Mouse (Mus musculus) cerebellum, adult 8-10 months (tissue): Measurements from ENCODE around the gene Ruvbl1.
A peak's percentile ranks its signal among the peaks of the same experiment; 100 is the strongest.

ENCODE experiments used
- DNase-seq: peaks from one replicate; pipeline ENCODE4 v3.0.0; 2022

Ruvbl1 gene

DNA sequence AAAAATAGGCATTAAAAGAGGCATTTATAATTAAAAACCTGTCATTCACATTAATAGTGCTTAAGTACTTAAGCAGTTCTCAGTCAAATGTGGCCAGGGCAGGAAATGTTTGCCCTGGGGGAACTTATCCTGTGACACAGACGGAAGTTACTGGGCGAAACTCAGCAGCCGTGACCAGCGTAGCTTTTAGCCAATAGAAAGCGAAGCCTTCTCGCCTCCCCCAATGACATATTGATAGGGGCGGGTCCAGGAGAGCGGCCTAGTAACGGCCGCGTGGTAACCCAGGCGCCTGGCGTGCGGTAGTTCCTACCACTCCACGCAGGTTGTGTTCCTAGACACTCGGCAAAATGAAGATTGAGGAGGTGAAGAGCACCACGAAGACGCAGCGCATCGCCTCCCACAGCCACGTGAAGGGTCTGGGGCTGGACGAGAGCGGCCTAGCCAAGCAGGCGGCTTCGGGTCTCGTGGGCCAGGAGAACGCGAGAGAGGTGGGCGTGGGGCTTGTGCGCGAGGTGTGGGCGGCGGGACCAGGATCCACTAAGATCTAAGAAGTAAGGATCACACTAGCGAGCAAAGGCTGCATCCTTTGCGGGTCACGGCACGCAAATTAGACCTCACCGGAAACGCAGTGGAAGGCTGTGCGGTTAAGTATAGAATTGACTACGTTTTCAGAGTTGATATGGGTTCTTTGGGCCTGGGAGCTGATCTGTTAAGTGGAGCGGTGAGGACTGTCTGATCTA lies at the start of gene Ruvbl1:
Ruvbl1 (plus strand) TSS at position 229 of the 740 bp plus-strand sequence.
- peak; percentile 90 for DNase-seq

DNA sequence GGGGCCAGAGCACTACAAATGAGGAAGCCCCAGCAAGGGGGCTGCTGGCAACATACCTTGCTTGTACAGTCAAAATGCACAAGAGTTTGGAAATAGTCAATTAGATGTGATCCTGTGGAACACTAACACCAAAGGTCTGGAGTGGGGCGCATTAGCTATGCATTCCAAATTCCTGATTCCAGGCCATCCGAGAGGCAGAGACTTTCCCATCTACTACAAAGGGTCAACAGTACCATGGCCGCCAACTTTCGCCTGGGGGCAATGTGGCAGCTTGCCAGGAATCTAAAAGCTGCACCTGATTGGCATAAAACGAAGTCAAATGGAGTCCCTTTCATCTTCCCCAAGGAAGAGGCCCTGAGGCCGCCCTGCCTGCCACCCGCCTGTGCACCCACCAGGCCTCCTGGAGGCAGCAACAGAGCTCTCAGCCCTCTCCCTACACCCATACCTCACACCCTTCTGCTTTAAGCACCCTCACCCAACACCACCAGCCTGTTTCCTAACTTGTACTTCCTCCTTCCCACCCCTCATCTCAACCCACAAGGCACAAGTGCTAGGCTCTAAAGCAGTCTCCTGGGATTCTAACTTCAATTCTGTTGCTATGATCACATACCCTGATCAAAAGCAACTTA lies 49.0 kb upstream of the Ruvbl1 start:
- no peak for DNase-seq

DNA sequence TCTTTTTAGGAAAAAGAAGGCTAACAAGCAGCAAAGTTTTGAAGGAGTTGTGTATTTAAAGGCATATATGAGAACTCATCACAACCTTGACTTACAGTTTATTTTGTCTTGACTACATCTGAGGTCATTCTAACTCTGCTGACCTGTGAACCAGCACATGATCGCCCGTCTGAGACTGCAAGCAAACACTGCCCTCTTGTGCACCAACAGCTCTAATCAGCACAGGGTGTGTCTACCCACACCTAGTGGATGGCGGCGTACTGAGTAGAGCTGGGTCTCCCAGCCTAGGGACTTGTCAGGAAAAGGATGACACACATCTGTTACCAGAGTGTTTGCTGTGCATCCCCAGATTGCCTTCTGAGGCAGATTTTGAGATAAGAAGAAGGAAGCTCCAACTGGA lies 34.0 kb upstream of the Ruvbl1 start:
- DNase-seq, result no peak

DNA sequence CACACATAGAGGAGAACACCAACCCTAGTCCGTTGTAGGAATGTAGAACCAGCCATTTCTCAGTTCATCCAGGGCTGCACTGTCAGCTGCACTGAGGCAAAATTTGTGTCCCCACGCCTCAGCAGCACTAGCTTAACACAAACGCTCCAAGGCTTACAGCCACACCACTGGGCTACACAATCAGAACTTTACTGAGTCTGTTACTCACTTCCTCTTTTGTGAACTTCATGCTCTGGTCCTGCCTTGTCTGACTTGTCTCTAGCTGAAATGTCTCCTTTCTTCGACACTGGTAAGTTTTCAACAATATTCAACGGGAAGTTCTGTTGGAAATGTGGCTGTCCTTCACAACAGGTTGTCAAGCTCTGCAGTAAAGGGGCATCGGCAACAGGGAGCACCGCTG lies 29.6 kb upstream of the Ruvbl1 start:
- DNase-seq, result no peak

DNA sequence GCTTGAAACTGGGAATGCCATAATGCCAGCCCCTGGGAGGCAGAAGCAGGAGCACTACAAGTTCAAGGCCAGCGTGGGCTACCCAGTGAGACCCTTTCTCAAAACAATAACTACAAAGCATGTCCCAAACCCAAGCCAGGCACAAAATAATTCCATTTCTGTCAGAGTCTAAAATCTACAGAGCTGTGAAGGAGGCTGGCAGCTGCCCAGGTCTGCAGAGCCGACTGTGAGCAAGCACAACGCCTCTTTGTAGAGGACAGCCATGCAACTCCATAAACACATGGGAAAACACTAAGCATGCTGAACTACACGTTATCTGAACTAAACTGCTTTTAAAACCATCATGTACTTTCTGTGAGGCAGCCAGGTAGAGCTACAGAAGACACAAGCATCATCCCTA lies 26.2 kb upstream of the Ruvbl1 start:
- DNase-seq, result no peak

DNA sequence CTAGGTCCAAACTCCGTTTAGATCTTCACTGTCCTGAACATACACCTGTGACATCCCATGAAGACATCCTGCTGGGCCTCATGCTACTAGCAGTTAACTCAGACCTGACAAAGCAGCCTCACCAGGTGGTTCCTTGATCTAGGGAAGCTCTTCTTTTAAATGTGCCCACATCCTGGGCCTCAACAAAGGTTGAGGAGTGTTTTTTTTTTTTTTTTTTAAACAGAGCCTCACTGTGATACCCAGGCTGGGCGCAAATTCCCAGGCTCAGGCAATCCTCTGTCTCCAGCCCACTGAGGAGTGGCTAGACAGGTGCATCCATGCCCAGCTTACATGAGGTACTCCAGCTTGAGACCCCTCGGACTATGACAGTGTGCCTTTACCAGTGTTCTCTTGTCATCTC lies 22.7 kb upstream of the Ruvbl1 start:
- no peak for DNase-seq

DNA sequence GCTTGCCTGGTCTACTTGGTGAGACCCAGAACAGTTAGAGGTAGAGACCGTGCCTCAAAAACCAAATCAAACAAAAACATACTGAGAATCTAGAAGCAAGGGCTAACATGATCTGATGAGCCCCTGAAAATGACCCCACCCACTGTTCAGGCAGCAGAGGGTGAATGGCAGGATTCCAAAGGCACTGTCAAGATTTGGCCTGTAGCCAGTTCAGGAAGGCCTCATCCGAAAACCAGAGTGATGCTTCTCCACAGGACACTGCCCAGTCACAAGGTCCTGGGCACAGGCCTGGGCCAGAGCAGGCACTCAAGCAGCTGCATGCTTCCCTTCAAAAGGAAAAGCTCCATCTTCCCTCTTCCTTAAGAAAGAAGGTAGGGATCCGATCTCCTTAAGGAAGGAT lies 21.8 kb upstream of the Ruvbl1 start:
- no peak for DNase-seq

DNA sequence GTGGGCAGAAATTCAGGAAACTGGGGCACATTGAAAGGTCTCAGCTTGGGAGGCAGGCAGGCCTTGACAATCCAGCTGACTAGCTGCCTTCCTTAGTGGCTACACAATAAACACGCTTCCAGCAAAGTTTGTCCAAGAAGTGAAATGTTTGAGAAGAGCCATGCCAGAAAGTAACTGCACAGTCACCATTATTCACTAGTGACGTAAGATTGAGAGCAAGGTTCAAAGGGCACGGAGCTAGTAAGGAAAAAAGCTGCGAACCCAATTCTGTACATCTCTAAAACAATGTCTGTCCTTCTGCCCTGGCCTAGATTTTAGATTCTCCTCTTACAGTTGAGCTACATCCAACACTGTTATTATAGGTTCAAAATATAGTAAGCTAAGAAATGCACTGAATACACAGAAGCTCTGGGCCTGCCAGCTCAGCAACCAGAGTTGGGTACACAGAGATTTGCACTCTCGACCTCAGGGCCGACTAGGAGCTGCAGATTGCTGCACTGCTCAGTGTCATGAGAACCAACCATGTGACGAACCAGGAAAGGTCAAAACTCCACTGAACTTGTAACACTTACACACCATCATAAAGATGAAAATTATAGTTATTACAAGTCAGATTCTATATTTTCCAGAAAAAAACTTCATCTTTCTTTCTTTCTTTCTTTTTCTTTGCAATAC lies 21.0 kb upstream of the Ruvbl1 start:
- no peak for DNase-seq

DNA sequence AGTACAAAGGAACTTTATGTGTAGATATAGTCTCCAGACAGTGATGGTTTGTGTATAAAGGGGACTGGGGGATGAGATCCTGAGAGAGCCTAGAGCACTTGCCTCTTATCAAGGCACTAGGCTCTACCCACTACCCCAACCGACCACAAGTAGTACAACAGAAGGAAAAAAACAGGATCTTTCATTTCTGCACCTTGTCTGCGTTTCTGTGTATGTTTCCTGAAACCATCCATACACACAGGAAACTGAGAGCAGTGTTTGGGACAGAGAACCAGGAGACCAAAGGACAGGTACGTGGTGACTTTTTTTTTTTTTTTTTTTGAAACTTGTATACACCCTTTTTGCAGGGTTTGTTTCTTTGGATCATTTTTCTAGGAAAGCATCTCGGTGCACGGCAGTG lies 19.5 kb upstream of the Ruvbl1 start:
- DNase-seq, result no peak

DNA sequence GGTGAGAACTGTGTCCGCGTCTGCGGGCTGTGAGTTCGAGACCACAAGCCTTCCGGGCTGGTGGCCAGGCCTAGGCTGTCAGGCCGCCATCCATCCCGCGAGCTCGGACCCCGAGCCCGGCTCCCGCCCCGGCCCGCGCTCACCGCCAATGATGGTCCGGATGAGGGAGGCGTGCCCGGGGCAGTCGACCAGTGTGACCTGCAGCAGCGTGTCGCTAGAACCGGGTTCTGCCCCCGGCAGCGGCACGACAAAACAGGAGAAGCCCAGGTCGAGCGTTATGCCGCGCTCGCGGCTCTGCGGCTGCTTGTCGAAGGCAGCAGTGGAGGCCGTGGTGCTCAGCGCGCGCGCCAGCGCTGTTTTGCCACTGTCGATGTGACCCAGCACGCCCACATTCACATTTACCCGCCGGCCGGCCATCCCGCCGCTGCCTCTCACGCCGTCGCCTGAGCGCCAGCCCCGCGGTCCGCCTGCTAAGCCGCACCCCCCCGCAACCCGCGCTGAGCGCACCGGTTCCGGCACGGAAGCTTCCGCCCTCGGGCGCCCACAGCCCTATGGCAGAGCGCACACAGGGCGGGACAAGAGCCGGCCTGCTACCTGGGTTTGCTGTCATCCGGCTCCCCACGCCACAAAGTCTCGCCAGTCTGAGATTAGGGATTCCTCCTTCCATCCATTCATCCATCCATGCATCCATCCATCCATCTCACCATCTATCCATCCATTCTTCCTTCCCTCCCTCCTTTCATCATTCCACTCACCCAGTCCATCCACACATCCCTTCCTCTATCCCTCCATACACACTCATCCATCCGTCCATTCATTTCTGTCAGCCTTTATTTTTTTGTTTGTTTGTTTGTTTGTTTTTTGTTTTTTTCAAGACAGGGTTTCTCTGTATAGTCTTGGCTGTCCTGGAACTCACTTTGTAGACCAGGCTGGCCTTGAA lies 18.9 kb upstream of the Ruvbl1 start, which contains the start of gene Eefsec:
Eefsec (minus strand) TSS at position 477 of the 940 bp plus-strand sequence.
- peak; percentile 82 for DNase-seq

DNA sequence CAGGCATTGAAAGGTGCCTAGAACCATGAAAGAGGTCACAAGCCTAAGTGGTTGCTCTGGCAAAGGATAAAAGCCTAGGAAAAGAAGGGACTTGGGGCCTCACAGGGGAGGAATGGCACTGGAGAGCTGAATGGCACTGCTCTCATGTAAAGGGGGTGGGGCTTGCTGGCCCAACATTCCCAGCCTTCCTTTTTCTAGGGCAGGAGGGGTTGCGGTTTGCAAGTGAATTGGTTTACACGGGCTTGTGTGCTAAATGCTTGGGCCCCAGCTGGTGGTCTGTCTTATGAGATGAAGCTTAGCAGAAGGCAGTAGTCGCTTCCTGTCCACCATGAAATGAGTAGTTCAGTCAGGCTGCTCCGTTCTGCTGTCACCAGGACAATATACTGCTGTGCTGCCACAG lies 17.8 kb upstream of the Ruvbl1 start:
- DNase-seq, result no peak

DNA sequence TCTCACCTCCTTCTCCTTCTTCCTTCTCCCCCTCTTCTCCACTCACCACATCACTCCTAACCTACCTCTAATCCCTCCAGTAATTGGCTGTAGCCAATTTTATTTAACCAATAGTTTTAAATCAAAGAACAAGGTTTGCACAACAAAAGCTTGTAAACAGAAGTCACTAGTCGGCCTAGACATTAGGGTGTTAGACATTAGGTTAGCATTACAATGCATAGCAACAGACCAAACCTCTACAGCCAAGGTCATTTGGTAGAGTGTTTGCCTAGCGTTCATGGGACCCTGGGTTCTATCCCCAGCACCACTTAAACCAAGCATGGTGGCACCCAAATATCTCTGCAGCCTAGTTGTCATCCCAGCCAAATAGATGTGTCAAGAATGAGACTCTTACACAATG lies 10.7 kb upstream of the Ruvbl1 start:
- DNase-seq, result no peak

DNA sequence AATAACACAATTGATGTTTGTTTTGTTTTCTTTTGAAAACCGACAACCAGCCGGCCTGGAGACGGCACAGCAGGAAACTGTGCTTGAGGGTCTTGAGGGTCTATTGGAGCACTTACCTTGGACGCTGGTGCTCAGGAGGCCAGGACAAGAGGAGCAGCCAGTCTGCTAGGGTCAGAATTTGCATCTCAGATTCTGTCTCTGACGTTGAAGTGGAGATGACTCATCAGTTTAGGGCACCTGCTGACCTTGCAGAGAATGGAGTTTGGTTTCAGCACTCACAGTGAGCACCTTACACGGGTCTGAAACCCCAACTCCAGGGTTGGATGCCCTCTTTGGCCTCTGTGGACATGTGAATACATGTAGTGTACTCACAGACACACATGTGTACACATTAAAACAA lies 4.7 kb downstream of the Ruvbl1 start:
- no peak for DNase-seq

DNA sequence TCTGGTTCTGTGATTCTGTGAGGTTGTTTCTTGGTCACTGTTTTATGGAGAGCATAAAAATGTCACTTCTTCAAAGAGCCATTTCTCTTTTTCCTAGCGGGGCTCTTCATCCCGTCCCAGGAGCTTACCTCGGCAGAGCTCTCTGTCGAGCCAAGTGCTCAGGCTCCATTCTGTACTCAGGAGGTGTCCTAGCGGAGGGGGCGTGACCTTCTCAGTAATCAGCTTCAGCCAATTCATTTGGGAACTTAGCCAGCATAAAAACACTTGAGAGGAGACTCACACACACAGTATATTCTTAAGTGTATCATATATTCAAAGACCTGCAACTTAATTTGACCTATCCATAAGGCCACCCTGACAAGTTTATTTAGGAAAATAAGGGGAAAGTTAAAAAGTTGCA lies 15.2 kb downstream of the Ruvbl1 start:
- no peak for DNase-seq

DNA sequence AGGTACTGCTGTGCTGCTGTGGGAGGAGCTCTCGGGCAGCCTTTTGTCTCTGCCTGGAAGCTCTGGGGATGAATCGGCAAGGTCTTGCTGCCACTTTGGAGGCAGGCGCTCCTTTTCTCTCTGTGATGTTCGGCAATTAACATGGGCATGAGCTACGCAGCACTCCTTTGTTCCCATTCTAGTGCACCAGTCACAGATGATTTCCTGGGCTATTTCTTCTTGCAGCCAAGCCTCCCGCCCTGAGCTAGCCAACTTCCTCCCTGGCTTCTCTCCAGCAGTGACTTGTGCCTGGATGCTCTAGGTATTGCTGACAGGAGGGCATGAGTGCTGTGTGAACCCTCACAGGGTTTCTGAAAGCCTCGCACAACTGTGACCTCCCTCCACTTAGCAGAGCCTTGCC lies 17.9 kb downstream of the Ruvbl1 start:
- DNase-seq, result peak; percentile 77

DNA sequence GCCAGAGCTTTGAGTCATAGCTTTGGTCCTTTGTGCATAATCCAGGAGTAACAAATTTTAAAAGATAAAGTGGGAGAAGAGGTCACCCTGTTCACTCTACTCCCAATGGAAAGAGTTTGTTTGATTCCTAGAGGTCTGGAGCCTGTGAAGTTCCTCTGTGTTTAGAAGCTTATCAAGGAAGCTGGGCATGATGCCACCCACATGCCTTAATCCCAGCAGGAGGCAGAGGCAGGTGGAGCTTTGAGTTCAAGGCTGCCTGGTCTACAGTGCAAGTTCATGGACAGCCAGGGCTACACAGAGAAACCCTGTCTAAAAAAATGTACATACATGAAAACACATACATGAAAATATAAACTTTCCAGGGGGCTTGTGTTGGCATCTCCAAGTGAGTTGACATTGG lies 18.7 kb downstream of the Ruvbl1 start:
- DNase-seq, result no peak

DNA sequence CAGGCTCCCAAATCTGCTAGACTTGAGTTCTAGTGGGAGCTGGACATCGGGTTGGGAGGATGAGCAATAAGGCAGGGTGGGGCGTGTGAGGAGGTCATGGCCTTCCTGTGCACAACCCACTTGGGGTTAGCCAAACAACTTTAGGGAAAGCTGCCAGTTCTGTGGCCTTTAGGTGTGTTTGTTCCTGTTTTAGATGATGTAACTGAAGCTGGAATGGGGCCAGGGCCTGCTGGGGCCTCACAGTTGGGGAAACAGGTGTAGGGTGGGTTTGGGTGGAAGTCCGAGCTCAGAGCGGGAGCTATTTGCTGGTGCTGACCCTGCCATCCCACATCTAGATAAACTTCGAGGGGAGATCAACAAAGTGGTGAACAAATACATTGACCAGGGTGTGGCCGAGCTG lies 20.2 kb downstream of the Ruvbl1 start:
- DNase-seq, result no peak

DNA sequence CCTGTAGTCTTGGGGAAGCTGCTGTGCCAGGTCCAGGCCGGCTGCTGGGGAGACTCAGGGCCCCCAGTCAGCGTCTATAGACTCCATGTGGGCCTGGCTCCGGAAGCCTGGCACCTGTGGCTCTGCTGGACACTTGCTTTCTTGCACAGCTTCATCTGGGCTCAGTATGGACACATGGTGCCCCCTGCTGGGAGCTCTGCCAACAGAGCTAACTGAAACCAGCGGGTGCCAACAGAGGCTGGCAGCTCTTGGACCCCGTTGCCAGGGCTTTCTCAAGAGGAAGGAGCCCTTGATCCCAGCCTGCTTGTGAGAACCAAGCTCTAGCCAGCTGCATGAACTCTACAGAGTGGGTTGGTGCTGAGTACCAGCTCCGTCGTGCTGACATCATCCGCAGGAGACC lies 21.7 kb downstream of the Ruvbl1 start:
- DNase-seq, result peak; percentile 60

DNA sequence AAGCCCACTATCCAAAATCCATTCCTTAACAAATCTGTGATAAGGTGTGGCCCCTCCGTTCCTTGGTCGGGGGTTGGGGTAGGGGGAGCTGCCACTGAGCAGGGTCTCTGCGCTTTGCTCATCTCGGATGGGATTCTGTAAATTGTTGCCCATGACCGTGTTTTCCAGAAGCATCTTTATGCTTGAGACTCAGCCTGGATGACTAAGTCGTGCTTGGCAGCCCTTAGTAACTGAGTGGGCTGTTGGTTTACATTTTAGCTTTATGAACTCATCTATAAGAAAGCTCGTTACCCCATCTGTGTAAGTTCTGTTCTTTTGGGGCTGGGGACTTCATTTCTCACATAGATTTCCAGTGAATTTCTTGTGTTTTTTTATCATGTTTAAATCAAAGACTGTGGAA lies 23.8 kb downstream of the Ruvbl1 start:
- no peak for DNase-seq

DNA sequence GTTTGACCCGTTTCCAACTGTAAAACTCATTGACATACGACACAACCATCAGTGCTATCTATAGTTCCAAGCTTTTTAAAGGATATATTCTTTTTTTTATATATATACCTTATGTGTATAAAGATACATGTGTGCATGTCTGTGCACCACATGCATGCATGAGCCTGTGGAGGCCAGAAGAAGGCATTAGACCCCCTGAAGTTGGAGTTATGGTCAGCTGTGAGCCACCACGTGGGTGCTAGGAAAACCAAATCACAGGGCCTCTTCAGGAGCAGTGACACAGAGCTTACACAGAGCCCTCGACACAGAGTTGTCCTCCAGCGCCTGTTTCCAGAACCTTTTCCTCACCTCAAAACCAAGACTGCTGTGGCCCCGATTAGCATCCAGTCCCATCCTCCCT lies 24.6 kb downstream of the Ruvbl1 start:
- no peak for DNase-seq

DNA sequence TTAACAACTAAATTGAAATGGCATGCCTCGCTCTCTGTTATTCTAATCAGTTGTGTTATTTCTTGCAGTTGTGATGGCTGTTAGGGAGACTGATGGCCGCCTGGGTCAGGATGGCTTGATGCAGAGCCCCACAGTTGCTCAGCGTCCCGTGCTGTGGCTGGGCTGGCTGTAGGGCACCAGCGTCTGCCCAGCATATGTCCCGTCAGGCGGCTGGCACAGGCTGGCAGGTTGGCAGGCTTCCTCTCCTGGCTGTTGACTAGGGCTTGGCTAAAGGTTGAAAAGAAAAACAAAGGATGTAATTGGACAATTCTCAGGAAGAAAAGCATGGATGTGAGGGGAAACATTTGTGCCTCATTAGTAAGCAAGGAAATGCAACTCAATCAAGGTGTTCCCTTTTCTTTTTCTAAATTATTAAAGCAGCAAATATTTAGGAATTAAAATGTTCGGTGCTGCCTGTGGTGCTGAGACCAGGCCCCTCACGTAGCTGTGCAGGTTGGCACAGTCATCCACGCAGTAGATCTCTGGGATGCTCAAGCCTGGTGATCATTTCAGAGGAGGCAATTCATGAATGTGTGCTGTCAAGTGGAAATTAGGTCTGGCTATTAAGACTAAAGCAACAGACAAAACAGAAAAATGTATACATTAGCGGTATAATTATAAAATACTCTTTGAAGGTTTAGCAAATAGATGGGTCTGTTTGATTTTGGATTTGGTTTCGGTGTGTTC lies 25.6 kb downstream of the Ruvbl1 start:
- DNase-seq, result peak; percentile 94

DNA sequence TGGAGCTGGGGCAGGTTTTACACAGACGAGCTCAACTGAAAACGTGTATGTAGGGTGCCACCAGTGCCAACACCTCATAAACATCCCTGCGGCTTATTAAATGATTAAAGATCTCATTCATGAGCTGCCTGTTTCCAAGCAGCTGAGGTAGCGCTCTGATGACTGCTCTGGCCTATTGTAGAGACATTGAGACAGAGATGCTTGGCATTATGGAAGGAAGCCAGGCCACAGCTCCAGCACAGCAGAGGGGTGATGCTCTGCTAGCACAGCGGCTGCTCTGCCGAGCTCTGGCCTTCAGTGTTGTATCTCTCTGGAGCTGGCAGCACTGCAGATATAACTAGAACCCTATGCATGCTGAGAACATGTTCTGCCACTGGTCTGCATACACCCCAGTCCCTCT lies 28.5 kb downstream of the Ruvbl1 start:
- no peak for DNase-seq
